Mouse (Mus musculus) midbrain, embryonic 10.5 days (tissue): Measurements from ENCODE around the gene Auts2. TPM values are rescaled to one million over a fixed set of nuclear protein-coding genes. Genes with fewer than 3 reads are reported as not detected.

Source experiments
- DNase-seq: peaks from one replicate; pipeline ENCODE4 v3.0.0-alpha.2; 2017; ENCODE audit warnings: low spot score
- H3K27ac ChIP-seq: fragments of 300-500 bp; sonication (generic); replicated peaks from 2 replicates; pipeline ENCODE4 v1.5.1; 2016; ENCODE audit warnings: mild to moderate bottlenecking
- H3K27me3 ChIP-seq: fragments of 300-500 bp; sonication (generic); 2 replicates; pipeline ENCODE4 v1.6.1; 2016; ENCODE audit warnings: low read depth, mild to moderate bottlenecking; ENCODE audit not compliant: poor library complexity, severe bottlenecking
- H3K36me3 ChIP-seq: fragments of 300-500 bp; sonication (generic); 2 replicates; pipeline ENCODE4 v1.6.1; 2016; ENCODE audit warnings: mild to moderate bottlenecking, moderate library complexity
- H3K4me1 ChIP-seq: fragments of 300-500 bp; sonication (generic); 2 replicates; pipeline ENCODE4 v1.6.1; 2016
- H3K4me3 ChIP-seq: fragments of 300-500 bp; sonication (generic); 2 replicates; pipeline ENCODE4 v1.5.1; 2016; ENCODE audit warnings: mild to moderate bottlenecking, moderate library complexity
- H3K9me3 ChIP-seq: fragments of 300-500 bp; sonication (generic); replicated peaks from 2 replicates; pipeline ENCODE4 v1.6.1; 2016; ENCODE audit warnings: mild to moderate bottlenecking
- WGBS: fragments of 180-500 bp; shearing (Covaris S2); methylation state at CpG from one replicate; pipeline ENCODE4 v1.1.7; 2016; 5-methylcytosine and 5-hydroxymethylcytosine counted together
- polyA plus RNA-seq: library from polyadenylated mRNA; unstranded; fragments of >200 nt; fragmentation: Nextera tagmentation; extraction: Ambion mirVana; gene quantifications from 2 replicates; pipeline ENCODE4 v1.2.1, GENCODE M21; 2016

The Auts2 gene
- polyA plus RNA-seq, 1 experiment from 2014 or later = 32.3 TPM

- Histone ChIP-seq H3K27me3 (peaks cover 17% of the 10 kb centered on the region; the same call in 1 of the 2 replicates), H3K4me3 (no peak overlapping the region), H3K9me3 (no peaks in the 10 kb centered on the region), H3K27ac (no peak overlapping the region), H3K4me1 (peaks cover 85% of the 10 kb centered on the region), H3K36me3 (no peaks in the 10 kb centered on the region)
- WGBS = 39% methylated on average over 3 of the region's 3 CpGs
- DNase-seq = no peak
These were observed 16.7 kb downstream of the Auts2 start for GRCm38 (mm10) chr5:132526395-132526794.

- WGBS = 35% methylated on average over 12 of the region's 12 CpGs
- peaks cover 42% of the 10 kb centered on the region for H3K27me3 ChIP-seq
- 0 out of 2 replicates have a peak overlapping the region, but pooled peaks have one; percentile 4 for H3K27ac ChIP-seq
- no peaks in the 10 kb centered on the region for H3K9me3 ChIP-seq
- DNase-seq = no peak
- no peak overlapping the region for H3K4me3 ChIP-seq
- no peaks in the 10 kb centered on the region for H3K36me3 ChIP-seq
- H3K4me1 ChIP-seq = peaks cover 83% of the 10 kb centered on the region
These were observed 21.7 kb downstream of the Auts2 start for GRCm38 (mm10) chr5:132521358-132521873.

- DNase-seq = no peak
- Histone ChIP-seq H3K36me3 (no peaks in the 10 kb centered on the region), H3K9me3 (no peaks in the 10 kb centered on the region), H3K27me3 (peaks cover 40% of the 10 kb centered on the region), H3K27ac (no peak overlapping the region), H3K4me3 (no peak overlapping the region), H3K4me1 (peaks cover 89% of the 10 kb centered on the region)
- WGBS = 71% methylated on average over 6 of the region's 6 CpGs
These were observed 25.3 kb downstream of the Auts2 start for GRCm38 (mm10) chr5:132517879-132518278.

GRCm38 (mm10) chr5:132514521-132514920 is 28.6 kb downstream of the Auts2 start:
- H3K4me3 ChIP-seq = no peak overlapping the region
- 89% methylated on average over 6 of the region's 6 CpGs for WGBS
- peaks cover 72% of the 10 kb centered on the region for H3K4me1 ChIP-seq
- no peak for DNase-seq
- H3K9me3 ChIP-seq = no peaks in the 10 kb centered on the region
- H3K27me3 ChIP-seq = peaks cover 59% of the 10 kb centered on the region
- H3K27ac ChIP-seq = no peak overlapping the region
- H3K36me3 ChIP-seq = no peaks in the 10 kb centered on the region

- H3K27me3 ChIP-seq = peaks cover 56% of the 10 kb centered on the region
- 23% methylated on average over 7 of the region's 7 CpGs for WGBS
- H3K36me3 ChIP-seq = no peaks in the 10 kb centered on the region
- DNase-seq = no peak
- H3K4me3 ChIP-seq = no peak overlapping the region
- H3K9me3 ChIP-seq = no peaks in the 10 kb centered on the region
- peaks cover 72% of the 10 kb centered on the region for H3K4me1 ChIP-seq
- H3K27ac ChIP-seq = no peak overlapping the region
These were observed 29.9 kb downstream of the Auts2 start for GRCm38 (mm10) chr5:132513206-132513605.

GRCm38 (mm10) chr5:132509464-132509885 is 33.7 kb downstream of the Auts2 start:
- 18% methylated on average over 9 of the region's 9 CpGs for WGBS
- Histone ChIP-seq H3K4me3 (no peak overlapping the region), H3K36me3 (no peaks in the 10 kb centered on the region), H3K27ac (no peak overlapping the region), H3K4me1 (peaks cover 44% of the 10 kb centered on the region), H3K9me3 (no peaks in the 10 kb centered on the region), H3K27me3 (peaks cover 64% of the 10 kb centered on the region)
- DNase-seq = no peak

GRCm38 (mm10) chr5:132504893-132505292 is 38.3 kb downstream of the Auts2 start:
- no peak for DNase-seq
- WGBS = 95% methylated on average over 1 of the region's 1 CpGs
- no peaks in the 10 kb centered on the region for H3K36me3 ChIP-seq
- peaks cover 59% of the 10 kb centered on the region for H3K27me3 ChIP-seq
- no peaks in the 10 kb centered on the region for H3K9me3 ChIP-seq
- H3K27ac ChIP-seq = no peak overlapping the region
- H3K4me1 ChIP-seq = peaks cover 49% of the 10 kb centered on the region
- H3K4me3 ChIP-seq = no peak overlapping the region

- H3K27ac ChIP-seq = no peak overlapping the region
- WGBS = 96% methylated on average over 2 of the region's 2 CpGs
- H3K9me3 ChIP-seq = no peaks in the 10 kb centered on the region
- H3K27me3 ChIP-seq = peaks cover 64% of the 10 kb centered on the region
- no peaks in the 10 kb centered on the region for H3K36me3 ChIP-seq
- peaks cover 45% of the 10 kb centered on the region for H3K4me1 ChIP-seq
- DNase-seq = no peak
- no peak overlapping the region for H3K4me3 ChIP-seq
These were observed 39.7 kb downstream of the Auts2 start for GRCm38 (mm10) chr5:132503431-132503830.

GRCm38 (mm10) chr5:132502036-132502435 is 41.1 kb downstream of the Auts2 start:
- H3K4me3 ChIP-seq = no peak overlapping the region
- no peak for DNase-seq
- no peaks in the 10 kb centered on the region for H3K36me3 ChIP-seq
- WGBS = 21% methylated on average over 5 of the region's 5 CpGs
- H3K27ac ChIP-seq = no peak overlapping the region
- H3K9me3 ChIP-seq = no peaks in the 10 kb centered on the region
- peaks cover 43% of the 10 kb centered on the region for H3K4me1 ChIP-seq
- H3K27me3 ChIP-seq = peaks cover 64% of the 10 kb centered on the region

- WGBS = 0% methylated on average over 3 of the region's 3 CpGs
- DNase-seq = peak; percentile 58
- H3K9me3 ChIP-seq = no peaks in the 10 kb centered on the region
- H3K4me3 ChIP-seq = peak overlapping the region; percentile 36
- no peak overlapping the region for H3K27ac ChIP-seq
- peaks cover 43% of the 10 kb centered on the region for H3K4me1 ChIP-seq
- peaks cover 68% of the 10 kb centered on the region for H3K27me3 ChIP-seq
- no peaks in the 10 kb centered on the region for H3K36me3 ChIP-seq
These were observed 42.3 kb downstream of the Auts2 start for GRCm38 (mm10) chr5:132500817-132501231.

GRCm38 (mm10) chr5:132498896-132499295 is 44.2 kb downstream of the Auts2 start:
- Histone ChIP-seq H3K27me3 (peaks cover 60% of the 10 kb centered on the region), H3K9me3 (no peaks in the 10 kb centered on the region), H3K4me3 (no peak overlapping the region), H3K27ac (no peak overlapping the region), H3K36me3 (no peaks in the 10 kb centered on the region), H3K4me1 (peaks cover 46% of the 10 kb centered on the region)
- no peak for DNase-seq
- 69% methylated on average over 2 of the region's 2 CpGs for whole genome bisulfite sequencing

GRCm38 (mm10) chr5:132498045-132498444 is 45.1 kb downstream of the Auts2 start:
- no peaks in the 10 kb centered on the region for H3K36me3 ChIP-seq
- 83% methylated on average over 5 of the region's 5 CpGs for whole genome bisulfite sequencing
- peaks cover 55% of the 10 kb centered on the region for H3K27me3 ChIP-seq
- H3K9me3 ChIP-seq = no peaks in the 10 kb centered on the region
- peaks cover 46% of the 10 kb centered on the region for H3K4me1 ChIP-seq
- no peak overlapping the region for H3K27ac ChIP-seq
- DNase-seq = no peak
- H3K4me3 ChIP-seq = no peak overlapping the region

- Histone ChIP-seq H3K36me3 (no peaks in the 10 kb centered on the region), H3K9me3 (no peaks in the 10 kb centered on the region), H3K27ac (no peak overlapping the region), H3K4me1 (peaks cover 37% of the 10 kb centered on the region), H3K27me3 (peaks cover 57% of the 10 kb centered on the region), H3K4me3 (no peak overlapping the region)
- no peak for DNase-seq
- WGBS = 75% methylated on average over 1 of the region's 1 CpGs
These were observed 50.4 kb downstream of the Auts2 start for GRCm38 (mm10) chr5:132492793-132493192.

- H3K36me3 ChIP-seq = no peaks in the 10 kb centered on the region
- no peaks in the 10 kb centered on the region for H3K9me3 ChIP-seq
- no peak overlapping the region for H3K27ac ChIP-seq
- H3K27me3 ChIP-seq = peaks cover 51% of the 10 kb centered on the region
- peaks cover 45% of the 10 kb centered on the region for H3K4me1 ChIP-seq
- DNase-seq = no peak
- no peak overlapping the region for H3K4me3 ChIP-seq
These were observed 51.1 kb downstream of the Auts2 start for GRCm38 (mm10) chr5:132492040-132492439.
